Mouse (Mus musculus) E14TG2a.4 (cell line): Measurements from ENCODE around the gene Exosc3.
"Not testable (repeated sequence)": the region's sequence is repeated elsewhere in the genome, so short reads cannot be mapped to it uniquely, and the experiment has no call there.

Experiments used
- CTCF ChIP-seq: conservative IDR thresholded peaks from 2 replicates; pipeline ENCODE4 v1.5.1; 2014; ENCODE audit warnings: low read length
- NANOG ChIP-seq: IDR thresholded peaks from 2 replicates; pipeline ENCODE4 v1.6.1; 2014; ENCODE audit warnings: borderline replicate concordance, low read length, mixed read lengths
- POU5F1 ChIP-seq: IDR thresholded peaks from 2 replicates; pipeline ENCODE4 v1.6.1; 2014; ENCODE audit warnings: low read length, borderline replicate concordance

DNA sequence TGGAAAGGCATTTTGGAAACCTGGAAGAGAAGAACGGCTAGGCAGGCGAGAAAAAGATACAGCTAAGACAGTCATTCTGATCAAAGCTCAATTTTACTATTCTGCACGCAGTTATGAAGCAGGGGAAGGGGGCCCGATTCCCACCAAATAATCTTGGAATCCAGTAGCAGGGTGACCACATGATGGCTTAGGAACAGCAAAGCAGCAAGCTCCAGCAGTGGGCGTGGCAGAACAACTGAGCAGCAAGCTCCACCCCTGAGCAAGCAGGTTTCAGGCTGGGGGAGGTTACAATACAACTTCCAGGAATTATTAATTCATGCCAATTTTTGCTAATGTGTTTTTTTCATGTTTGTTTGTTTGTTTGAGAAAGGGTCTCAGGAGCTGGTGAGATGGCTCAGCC lies 44.8 kb upstream of the Exosc3 start:
- not testable (repeated sequence) for TF ChIP-seq CTCF, POU5F1, NANOG
